Mouse (Mus musculus) heart, embryonic 14.5 days (tissue): ENCODE measurements at regions not wholly inside any gene's neighbourhood (a gene's known extent, or its start where the extent isn't known, plus 50 kb on each side); places are given as distances from the start of the nearest gene placed in this dataset.

Experiments
- ATAC-seq: fragments of 200-750 bp; cut with Nextera tagmentation; 2 replicates; pipeline ENCODE4 v1.8.0; 2017; ENCODE audit warnings: low read depth, moderate TSS enrichment; ENCODE audit not compliant: insufficient number of reproducible peaks, insufficient read depth, low FRiP score
- H3K27ac ChIP-seq, 2 experiments: fragments of 200-500 bp in 1 of 2; fragments of 300-500 bp in 1 of 2; sonication (generic) in 1 of 2; replicated peaks in 1 of 2; 2 replicates each; pipeline ENCODE4 v1.5.1; 2012 to 2014; ENCODE audit warnings: low read depth in 2 of 2, low read length in 2 of 2, control low read depth in 1 of 2, mild to moderate bottlenecking in 1 of 2, mixed read lengths in 1 of 2; ENCODE audit not compliant: control insufficient read depth in 1 of 2, insufficient read depth in 1 of 2
- H3K27me3 ChIP-seq: fragments of 300-500 bp; sonication (generic); 2 replicates; pipeline ENCODE4 v1.6.1; 2014; ENCODE audit warnings: mild to moderate bottlenecking, low read length, control low read depth; ENCODE audit not compliant: control insufficient read depth, insufficient read depth
- H3K36me3 ChIP-seq: fragments of 300-500 bp; sonication (generic); 2 replicates; pipeline ENCODE4 v1.6.1; 2014; ENCODE audit warnings: mild to moderate bottlenecking, control low read depth, low read length, mixed read lengths; ENCODE audit not compliant: control insufficient read depth, insufficient read depth
- H3K4me1 ChIP-seq, 2 experiments: fragments of 200-500 bp in 1 of 2; fragments of 300-500 bp in 1 of 2; sonication (generic) in 1 of 2; 2 replicates each; pipeline ENCODE4 v1.6.1; 2012 to 2014; ENCODE audit warnings: low read length in 2 of 2, control low read depth in 1 of 2, mixed read lengths in 1 of 2; ENCODE audit not compliant: control insufficient read depth in 2 of 2, insufficient read depth in 2 of 2
- H3K4me2 ChIP-seq: fragments of 300-500 bp; sonication (generic); 2 replicates; pipeline ENCODE4 v1.6.1; 2014; ENCODE audit warnings: mild to moderate bottlenecking, low read length
- H3K4me3 ChIP-seq, 2 experiments: fragments of 200-500 bp in 1 of 2; fragments of 300-500 bp in 1 of 2; sonication (generic) in 1 of 2; 2 replicates each; pipeline ENCODE4 v1.5.1; 2012 to 2014; ENCODE audit warnings: low read length in 2 of 2, mild to moderate bottlenecking in 2 of 2, control low read depth in 1 of 2, low read depth in 1 of 2, moderate library complexity in 1 of 2; ENCODE audit not compliant: control insufficient read depth in 1 of 2, insufficient read depth in 1 of 2
- H3K9ac ChIP-seq: fragments of 300-500 bp; sonication (generic); 2 replicates; pipeline ENCODE4 v1.6.1; 2014; ENCODE audit warnings: mild to moderate bottlenecking, low read length
- H3K9me3 ChIP-seq: fragments of 300-500 bp; sonication (generic); 2 replicates; pipeline ENCODE4 v1.6.1; 2016; ENCODE audit warnings: low read length, control low read depth; ENCODE audit not compliant: control insufficient read depth
- WGBS: fragments of 180-500 bp; shearing (Covaris S2); extraction: QIAGEN DNeasy Blood & Tissue Kit; methylation state at CpG from one replicate; pipeline ENCODE4 v1.1.7; 2014; 5-methylcytosine and 5-hydroxymethylcytosine counted together

- no peaks in the 10 kb centered on the region for H3K9me3 ChIP-seq
- no peak for ATAC-seq
Measured at GRCm38 (mm10) chr5:118880546-118880945, 320.1 kb downstream of the Med13l start.

GRCm38 (mm10) chr5:118881886-118882285, 321.4 kb downstream of the Med13l start:
- Histone ChIP-seq H3K4me2 (no peak overlapping the region), H3K4me1 (peaks cover 3 to 5% of the 10 kb centered on the region in 2 experiments; a peak in 2 of 4 replicates), H3K9me3 (no peaks in the 10 kb centered on the region), H3K27ac (no peak overlapping the region), H3K9ac (no peak overlapping the region), H3K36me3 (no peaks in the 10 kb centered on the region), H3K4me3 (no peak overlapping the region), H3K27me3 (peaks cover 34% of the 10 kb centered on the region)
- ATAC-seq, result no peak
- 96% methylated on average over 8 of the region's 8 CpGs for WGBS

More at GRCm38 (mm10) chr5:118880546-118880945, 320.1 kb downstream of the Med13l start:
- Histone ChIP-seq H3K4me3 (no peak overlapping the region), H3K4me2 (no peak overlapping the region), H3K9ac (no peak overlapping the region), H3K27me3 (peaks cover 45% of the 10 kb centered on the region), H3K27ac (no peak overlapping the region), H3K4me1 (peaks cover 3 to 6% of the 10 kb centered on the region in 2 experiments; a peak in 2 of 4 replicates), H3K36me3 (no peaks in the 10 kb centered on the region)
- WGBS, result 79% methylated on average over 9 of the region's 9 CpGs

GRCm38 (mm10) chr5:118888131-118888530, 327.7 kb downstream of the Med13l start:
- Histone ChIP-seq H3K4me1 (peaks cover 0 to 3% of the 10 kb centered on the region in 2 experiments; a peak in 1 of 4 replicates), H3K36me3 (no peaks in the 10 kb centered on the region), H3K4me2 (no peak overlapping the region), H3K9ac (no peak overlapping the region), H3K9me3 (no peaks in the 10 kb centered on the region), H3K27ac (no peak overlapping the region), H3K27me3 (0 out of 2 replicates have a peak, but pooled peaks cover 7% of the 10 kb centered on the region), H3K4me3 (no peak overlapping the region)
- no peak for ATAC-seq
- 79% methylated on average over 11 of the region's 11 CpGs for WGBS

GRCm38 (mm10) chr5:118891131-118891530, 330.7 kb downstream of the Med13l start:
- WGBS, result 68% methylated on average over 6 of the region's 6 CpGs

GRCm38 (mm10) chr5:118908224-118908623, 347.7 kb downstream of the Med13l start:
- Histone ChIP-seq H3K4me2 (no peak overlapping the region), H3K4me3 (no peak overlapping the region)
- 81% methylated on average over 7 of the region's 7 CpGs for WGBS

More at GRCm38 (mm10) chr5:118891131-118891530, 330.7 kb downstream of the Med13l start:
- H3K9me3 ChIP-seq, result no peaks in the 10 kb centered on the region
- H3K27ac ChIP-seq, result no peak overlapping the region
- no peak overlapping the region for H3K4me3 ChIP-seq
- H3K4me1 ChIP-seq, result peaks cover 0 to 3% of the 10 kb centered on the region in 2 experiments; a peak in 1 of 4 replicates
- no peaks in the 10 kb centered on the region for H3K36me3 ChIP-seq
- no peak for ATAC-seq
- H3K27me3 ChIP-seq, result no peaks in the 10 kb centered on the region
- H3K4me2 ChIP-seq, result no peak overlapping the region
- H3K9ac ChIP-seq, result no peak overlapping the region

GRCm38 (mm10) chr5:118909756-118910155, 349.3 kb downstream of the Med13l start:
- no peak for ATAC-seq
- no peak overlapping the region for H3K4me2 ChIP-seq
- WGBS, result 48% methylated on average over 6 of the region's 6 CpGs
- no peaks in the 10 kb centered on the region for H3K27me3 ChIP-seq
- H3K9me3 ChIP-seq, result no peaks in the 10 kb centered on the region
- H3K4me1 ChIP-seq, result peaks cover 0 to 4% of the 10 kb centered on the region in 2 experiments; a peak in 1 of 4 replicates
- no peaks in the 10 kb centered on the region for H3K36me3 ChIP-seq
- H3K4me3 ChIP-seq, result no peak overlapping the region
- H3K9ac ChIP-seq, result no peak overlapping the region
- no peak overlapping the region for H3K27ac ChIP-seq

More at GRCm38 (mm10) chr5:118908224-118908623, 347.7 kb downstream of the Med13l start:
- no peak overlapping the region for H3K27ac ChIP-seq
- peaks cover 6% of the 10 kb centered on the region for H3K9me3 ChIP-seq
- H3K36me3 ChIP-seq, result no peaks in the 10 kb centered on the region
- H3K9ac ChIP-seq, result no peak overlapping the region
- peaks cover 0 to 4% of the 10 kb centered on the region in 2 experiments; a peak in 1 of 4 replicates for H3K4me1 ChIP-seq
- no peaks in the 10 kb centered on the region for H3K27me3 ChIP-seq
- no peak for ATAC-seq

GRCm38 (mm10) chr5:118914191-118914750, 353.8 kb downstream of the Med13l start:
- Histone ChIP-seq H3K36me3 (no peaks in the 10 kb centered on the region), H3K4me2 (no peak overlapping the region), H3K27me3 (no peaks in the 10 kb centered on the region), H3K9me3 (no peaks in the 10 kb centered on the region), H3K27ac (no peak overlapping the region), H3K4me3 (no peak overlapping the region), H3K9ac (no peak overlapping the region), H3K4me1 (peaks cover 0 to 4% of the 10 kb centered on the region in 2 experiments; a peak in 1 of 4 replicates)
- no peak for ATAC-seq
- 63% methylated on average over 6 of the region's 6 CpGs for WGBS

GRCm38 (mm10) chr5:118923357-118923756, 362.9 kb downstream of the Med13l start:
- WGBS, result 80% methylated on average over 7 of the region's 7 CpGs

More at GRCm38 (mm10) chr5:118923357-118923756, 362.9 kb downstream of the Med13l start:
- no peaks in the 10 kb centered on the region for H3K4me1 ChIP-seq
- H3K27ac ChIP-seq, result no peak overlapping the region
- no peaks in the 10 kb centered on the region for H3K36me3 ChIP-seq
- no peak overlapping the region for H3K9ac ChIP-seq
- H3K4me3 ChIP-seq, result no peak overlapping the region
- H3K27me3 ChIP-seq, result peaks cover 3% of the 10 kb centered on the region; the same call in 1 of the 2 replicates
- ATAC-seq, result no peak
- H3K4me2 ChIP-seq, result no peak overlapping the region
- H3K9me3 ChIP-seq, result no peaks in the 10 kb centered on the region
